Mouse (Mus musculus): ENCODE measurements around the gene Rplp1. TPM values are rescaled to one million over a fixed set of nuclear protein-coding genes. Genes with fewer than 3 reads are reported as not detected.

Gene Rplp1
- total and polyA plus RNA-seq, 2 experiments from 2014 or later = 891 to 5,254 TPM

GRCm38 (mm10) chr9:61872246-61872941 lies 41.9 kb downstream of the Rplp1 start:
- no peak for ATAC-seq (ENCODE audit: insufficient read depth, low read depth)
- Histone ChIP-seq H3K36me3 (replicated peaks; ENCODE audit: control insufficient read depth, insufficient read depth, low read length) (no peaks in the 10 kb centered on the region), H3K4me3 (ENCODE audit: low read depth, low read length) (no peak overlapping the region), H3K9me3 (replicated peaks; ENCODE audit: control insufficient read depth, low read length) (no peaks in the 10 kb centered on the region), H3K27ac (ENCODE audit: low read depth) (no peak overlapping the region), H3K9ac (replicated peaks; ENCODE audit: low read depth, low read length) (no peak overlapping the region), H3K4me1 (ENCODE audit: control insufficient read depth, insufficient read depth) (no peaks in the 10 kb centered on the region), H3K27me3 (ENCODE audit: control insufficient read depth, insufficient read depth, low read length) (peaks cover 25% of the 10 kb centered on the region), H3K4me2 (ENCODE audit: low read depth, low read length) (no peak overlapping the region)
- no peak for DNase-seq (ENCODE audit: low spot score)
- WGBS = 77% methylated on average over 8 of the region's 8 CpGs
- TF ChIP-seq CTCF (IDR thresholded peaks at IDR 0.05; ENCODE audit: low read depth) (no peak), EP300 (IDR thresholded peaks at IDR 0.05; ENCODE audit: low read depth) (no peak)

GRCm38 (mm10) chr9:61871839-61872238 lies 42.5 kb downstream of the Rplp1 start:
- H3K9me3 ChIP-seq (replicated peaks; ENCODE audit: control insufficient read depth, low read length) = no peaks in the 10 kb centered on the region
- TF ChIP-seq EP300 (IDR thresholded peaks at IDR 0.05; ENCODE audit: low read depth) = no peak
- no peak for TF ChIP-seq CTCF (IDR thresholded peaks at IDR 0.05; ENCODE audit: low read depth)
- no peaks in the 10 kb centered on the region for H3K4me1 ChIP-seq (ENCODE audit: control insufficient read depth, insufficient read depth)
- no peak overlapping the region for H3K9ac ChIP-seq (replicated peaks; ENCODE audit: low read depth, low read length)
- H3K4me3 ChIP-seq (ENCODE audit: low read depth, low read length) = no peak overlapping the region
- H3K36me3 ChIP-seq (replicated peaks; ENCODE audit: control insufficient read depth, insufficient read depth, low read length) = no peaks in the 10 kb centered on the region
- ATAC-seq (ENCODE audit: insufficient read depth, low read depth) (no peak), DNase-seq (ENCODE audit: low spot score) (no peak)
- no peak overlapping the region for H3K27ac ChIP-seq (ENCODE audit: low read depth)
- H3K4me2 ChIP-seq (ENCODE audit: low read depth, low read length) = no peak overlapping the region
- H3K27me3 ChIP-seq (ENCODE audit: control insufficient read depth, insufficient read depth, low read length) = peaks cover 25% of the 10 kb centered on the region
- WGBS = 80% methylated on average over 6 of the region's 6 CpGs

DNA sequence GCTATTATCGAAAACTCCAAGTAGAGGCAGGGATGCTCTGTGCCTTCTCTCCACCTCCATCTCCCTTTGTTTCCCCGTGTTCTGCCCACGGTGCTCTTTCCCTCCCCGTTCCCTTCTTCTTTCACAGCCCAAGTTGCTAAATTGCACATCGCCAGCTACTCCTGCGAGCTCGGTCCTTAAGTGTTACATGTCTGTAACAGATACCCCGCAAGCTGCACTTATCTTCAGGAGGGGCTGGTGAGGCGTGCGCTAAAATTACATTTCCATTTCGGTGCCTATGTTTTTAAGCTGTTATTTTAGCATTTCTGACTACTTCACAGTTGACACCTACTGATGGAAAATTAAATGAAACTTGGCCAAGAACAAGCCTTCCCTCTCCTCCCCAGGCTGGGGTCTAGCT lies 46.7 kb downstream of the Rplp1 start:
- Histone ChIP-seq H3K27ac (ENCODE audit: low read depth) (no peak overlapping the region), H3K9me3 (replicated peaks; ENCODE audit: control insufficient read depth, low read length) (no peaks in the 10 kb centered on the region; the same call in 1 of the 2 replicates), H3K4me3 (ENCODE audit: low read depth, low read length) (no peak overlapping the region), H3K9ac (replicated peaks; ENCODE audit: low read depth, low read length) (no peak overlapping the region), H3K27me3 (ENCODE audit: control insufficient read depth, insufficient read depth, low read length) (peaks cover 36% of the 10 kb centered on the region; the same call in 1 of the 2 replicates), H3K36me3 (replicated peaks; ENCODE audit: control insufficient read depth, insufficient read depth, low read length) (no peaks in the 10 kb centered on the region), H3K4me2 (ENCODE audit: low read depth, low read length) (no peak overlapping the region), H3K4me1 (ENCODE audit: control insufficient read depth, insufficient read depth) (no peaks in the 10 kb centered on the region)
- no peak for TF ChIP-seq CTCF (IDR thresholded peaks at IDR 0.05; ENCODE audit: low read depth)
- TF ChIP-seq EP300 (IDR thresholded peaks at IDR 0.05; ENCODE audit: low read depth) = no peak
- DNase-seq (ENCODE audit: low spot score) = no peak
- WGBS = 32% methylated on average over 11 of the region's 11 CpGs
- no peak for ATAC-seq (ENCODE audit: insufficient read depth, low read depth)

Other genes starting within 250 kb of the Rplp1 start
- gene Kif23, start 32.2 kb upstream of the Rplp1 start, total RNA-seq (2014; rRNA removed; ENCODE audit: low replicate concordance) = 9.9 and 17.9 TPM in 2 replicates
- gene Kif23, start 32.2 kb upstream of the Rplp1 start, polyA plus RNA-seq (2015; fragmentation: Nextera tagmentation; extraction: Ambion mirVana) = 17.2 and 17.6 TPM in 2 replicates
- gene Paqr5, start 112.3 kb upstream of the Rplp1 start, total RNA-seq (2014; rRNA removed; ENCODE audit: low replicate concordance) = 5.1 TPM in 1 of 2 replicates, not detected in the other
- 0.15 and 0.18 TPM in 2 replicates for gene Paqr5, start 112.3 kb upstream of the Rplp1 start, polyA plus RNA-seq (2015; fragmentation: Nextera tagmentation; extraction: Ambion mirVana)
- 8.8 and 10.7 TPM in 2 replicates for gene Glce, start 208.1 kb upstream of the Rplp1 start, total RNA-seq (2014; rRNA removed; ENCODE audit: low replicate concordance)
- 5.7 and 6.1 TPM in 2 replicates for gene Glce, start 208.1 kb upstream of the Rplp1 start, polyA plus RNA-seq (2015; fragmentation: Nextera tagmentation; extraction: Ambion mirVana)

Measured in heart, postnatal 0 days (tissue).